Mouse (Mus musculus) heart, embryonic 11.5 days (tissue): ENCODE data around the gene Slfn5. TPM values are rescaled to one million over a fixed set of nuclear protein-coding genes. Genes with fewer than 3 reads are reported as not detected.
"Not testable (repeated sequence)": the region's sequence is repeated elsewhere in the genome, so short reads cannot be mapped to it uniquely, and the experiment has no call there.

Experiments
- ATAC-seq: fragments of 200-750 bp; cut with Nextera tagmentation; replicated peaks from 2 replicates; pipeline ENCODE4 v1.8.0; 2017; ENCODE audit warnings: moderate library complexity; ENCODE audit not compliant: insufficient number of reproducible peaks, low FRiP score, low TSS enrichment
- H3K27ac ChIP-seq: fragments of 300-500 bp; sonication (generic); 2 replicates; pipeline ENCODE4 v1.5.1; 2014; ENCODE audit warnings: mild to moderate bottlenecking, low read depth, low read length
- H3K27me3 ChIP-seq: fragments of 300-500 bp; sonication (generic); 2 replicates; pipeline ENCODE4 v1.6.1; 2014; ENCODE audit warnings: mild to moderate bottlenecking, low read length, mixed read lengths; ENCODE audit not compliant: control insufficient read depth, insufficient read depth
- H3K36me3 ChIP-seq: fragments of 300-500 bp; sonication (generic); 2 replicates; pipeline ENCODE4 v1.6.1; 2014; ENCODE audit warnings: mild to moderate bottlenecking, low read length, moderate library complexity, mixed read lengths; ENCODE audit not compliant: control insufficient read depth, insufficient read depth
- H3K4me1 ChIP-seq: fragments of 300-500 bp; sonication (generic); 2 replicates; pipeline ENCODE4 v1.6.1; 2014; ENCODE audit warnings: low read length; ENCODE audit not compliant: control insufficient read depth, insufficient read depth
- H3K4me2 ChIP-seq: fragments of 300-500 bp; sonication (generic); 2 replicates; pipeline ENCODE4 v1.6.1; 2014; ENCODE audit warnings: mild to moderate bottlenecking, moderate library complexity
- H3K4me3 ChIP-seq: fragments of 300-500 bp; sonication (generic); 2 replicates; pipeline ENCODE4 v1.5.1; 2014; ENCODE audit warnings: low read depth, low read length
- H3K9ac ChIP-seq: fragments of 300-500 bp; sonication (generic); 2 replicates; pipeline ENCODE4 v1.6.1; 2014; ENCODE audit warnings: mild to moderate bottlenecking, low read depth, low read length, moderate library complexity
- H3K9me3 ChIP-seq: fragments of 300-500 bp; sonication (generic); replicated peaks from 2 replicates; pipeline ENCODE4 v1.6.1; 2016; ENCODE audit warnings: low read length; ENCODE audit not compliant: control insufficient read depth
- WGBS: fragments of 180-500 bp; shearing (Covaris S2); extraction: QIAGEN DNeasy Blood & Tissue Kit; methylation state at CpG from one replicate; pipeline ENCODE4 v1.1.7; 2014; ENCODE audit not compliant: insufficient replicate concordance; 5-methylcytosine and 5-hydroxymethylcytosine counted together
- polyA plus RNA-seq: library from polyadenylated mRNA; unstranded; fragments of >200 nt; fragmentation: Nextera tagmentation; extraction: Ambion mirVana; gene quantifications from 2 replicates; pipeline ENCODE4 v1.2.1, GENCODE M21; 2014

Gene Slfn5
- polyA plus RNA-seq, 1 experiment from 2014 or later = 1.4 TPM

- Histone ChIP-seq H3K4me3 (peak overlapping the region; percentile 53), H3K9ac (peak overlapping the region; percentile 64), H3K4me2 (peak overlapping the region; percentile 81), H3K27me3 (peaks cover 21% of the 10 kb centered on the region)
- not testable (repeated sequence) for H3K27ac ChIP-seq, H3K36me3 ChIP-seq, ATAC-seq, H3K4me1 ChIP-seq, H3K9me3 ChIP-seq
- WGBS = 2% methylated on average over 62 of the region's 63 CpGs
Observed at GRCm38 (mm10) chr11:82931161-82931560, 20.0 kb upstream of the Slfn5 start.

- Histone ChIP-seq H3K4me2 (peak overlapping the region; percentile 81), H3K4me3 (peak overlapping the region; percentile 53), H3K9ac (peak overlapping the region; percentile 64), H3K27me3 (peaks cover 23% of the 10 kb centered on the region), H3K36me3 (peaks cover 13% of the 10 kb centered on the region)
- ATAC-seq, H3K27ac ChIP-seq, H3K9me3 ChIP-seq, H3K4me1 ChIP-seq: not testable (repeated sequence)
- 7% methylated on average over 106 of the region's 119 CpGs for WGBS
Observed at GRCm38 (mm10) chr11:82931671-82932450, 19.3 kb upstream of the Slfn5 start.

- Histone ChIP-seq H3K4me1 (peaks cover 6% of the 10 kb centered on the region; the same call in 1 of the 2 replicates), H3K9ac (0 out of 2 replicates have a peak overlapping the region, but pooled peaks have one; percentile 22), H3K4me3 (peak overlapping the region; percentile 53), H3K4me2 (peak overlapping the region; percentile 81), H3K27me3 (peaks cover 23% of the 10 kb centered on the region), H3K36me3 (peaks cover 13% of the 10 kb centered on the region), H3K27ac (no peak overlapping the region), H3K9me3 (no peaks in the 10 kb centered on the region)
- 22% methylated on average over 28 of the region's 29 CpGs for WGBS
- ATAC-seq = no peak
Observed at GRCm38 (mm10) chr11:82933186-82933585, 18.0 kb upstream of the Slfn5 start.

GRCm38 (mm10) chr11:82943336-82943735 lies 7.8 kb upstream of the Slfn5 start:
- Histone ChIP-seq H3K4me2 (no peak overlapping the region), H3K36me3 (peaks cover 5% of the 10 kb centered on the region), H3K4me1 (peaks cover 2% of the 10 kb centered on the region; the same call in 1 of the 2 replicates), H3K9me3 (no peaks in the 10 kb centered on the region), H3K9ac (no peak overlapping the region), H3K27ac (no peak overlapping the region), H3K4me3 (no peak overlapping the region), H3K27me3 (no peaks in the 10 kb centered on the region)
- ATAC-seq = no peak
- 57% methylated on average over 6 of the region's 6 CpGs for WGBS

- Histone ChIP-seq H3K9me3 (no peaks in the 10 kb centered on the region), H3K4me3 (no peak overlapping the region), H3K9ac (no peak overlapping the region), H3K27me3 (peaks cover 5% of the 10 kb centered on the region; the same call in 1 of the 2 replicates), H3K4me2 (no peak overlapping the region), H3K27ac (no peak overlapping the region), H3K36me3 (peaks cover 5% of the 10 kb centered on the region; the same call in 1 of the 2 replicates), H3K4me1 (peaks cover 2% of the 10 kb centered on the region; the same call in 1 of the 2 replicates)
- 25% methylated on average over 2 of the region's 2 CpGs for WGBS
- no peak for ATAC-seq
Observed at GRCm38 (mm10) chr11:82945636-82946035, 5.5 kb upstream of the Slfn5 start.

- no peak overlapping the region for H3K4me3 ChIP-seq
- no peak overlapping the region for H3K27ac ChIP-seq
- H3K4me1 ChIP-seq = peaks cover 11% of the 10 kb centered on the region
- no peak overlapping the region for H3K9ac ChIP-seq
- ATAC-seq = no peak
- H3K36me3 ChIP-seq = peaks cover 3% of the 10 kb centered on the region; the same call in 1 of the 2 replicates
- 53% methylated on average over 4 of the region's 4 CpGs for WGBS
- no peak overlapping the region for H3K4me2 ChIP-seq
- no peaks in the 10 kb centered on the region for H3K9me3 ChIP-seq
- peaks cover 17% of the 10 kb centered on the region; the same call in 1 of the 2 replicates for H3K27me3 ChIP-seq
Observed at GRCm38 (mm10) chr11:82947457-82947856, 3.7 kb upstream of the Slfn5 start.

- no peak overlapping the region for H3K27ac ChIP-seq
Observed at GRCm38 (mm10) chr11:82949036-82949435, 2.1 kb upstream of the Slfn5 start.

GRCm38 (mm10) chr11:82951865-82952611 lies 889 bp downstream of the Slfn5 start:
- Histone ChIP-seq H3K27me3 (peaks cover 27% of the 10 kb centered on the region), H3K4me3 (peak overlapping the region; percentile 30)
- WGBS = 3% methylated on average over 28 of the region's 28 CpGs

More at GRCm38 (mm10) chr11:82949036-82949435, 2.1 kb upstream of the Slfn5 start:
- Histone ChIP-seq H3K36me3 (no peaks in the 10 kb centered on the region), H3K4me1 (peaks cover 11% of the 10 kb centered on the region), H3K9ac (no peak overlapping the region), H3K27me3 (peaks cover 27% of the 10 kb centered on the region), H3K4me2 (no peak overlapping the region), H3K9me3 (no peaks in the 10 kb centered on the region), H3K4me3 (no peak overlapping the region)
- 66% methylated on average over 9 of the region's 9 CpGs for WGBS
- ATAC-seq = no peak

More at GRCm38 (mm10) chr11:82951865-82952611, 889 bp downstream of the Slfn5 start:
- Histone ChIP-seq H3K36me3 (no peaks in the 10 kb centered on the region), H3K27ac (no peak overlapping the region), H3K9ac (peak overlapping the region; percentile 52; the same call in 1 of the 2 replicates), H3K4me1 (peaks cover 9% of the 10 kb centered on the region; the same call in 1 of the 2 replicates), H3K9me3 (no peaks in the 10 kb centered on the region), H3K4me2 (peak overlapping the region; percentile 69)
- no peak for ATAC-seq
